Mouse (Mus musculus): ENCODE measurements around the gene Snrnp25. TPM values are rescaled to one million over a fixed set of nuclear protein-coding genes. Genes with fewer than 3 reads are reported as not detected.

Snrnp25 gene
- 10 to 100 TPM; 57.6 to 60.8 TPM for polyA plus RNA-seq (2017; shearing (Covaris generic))

DNA sequence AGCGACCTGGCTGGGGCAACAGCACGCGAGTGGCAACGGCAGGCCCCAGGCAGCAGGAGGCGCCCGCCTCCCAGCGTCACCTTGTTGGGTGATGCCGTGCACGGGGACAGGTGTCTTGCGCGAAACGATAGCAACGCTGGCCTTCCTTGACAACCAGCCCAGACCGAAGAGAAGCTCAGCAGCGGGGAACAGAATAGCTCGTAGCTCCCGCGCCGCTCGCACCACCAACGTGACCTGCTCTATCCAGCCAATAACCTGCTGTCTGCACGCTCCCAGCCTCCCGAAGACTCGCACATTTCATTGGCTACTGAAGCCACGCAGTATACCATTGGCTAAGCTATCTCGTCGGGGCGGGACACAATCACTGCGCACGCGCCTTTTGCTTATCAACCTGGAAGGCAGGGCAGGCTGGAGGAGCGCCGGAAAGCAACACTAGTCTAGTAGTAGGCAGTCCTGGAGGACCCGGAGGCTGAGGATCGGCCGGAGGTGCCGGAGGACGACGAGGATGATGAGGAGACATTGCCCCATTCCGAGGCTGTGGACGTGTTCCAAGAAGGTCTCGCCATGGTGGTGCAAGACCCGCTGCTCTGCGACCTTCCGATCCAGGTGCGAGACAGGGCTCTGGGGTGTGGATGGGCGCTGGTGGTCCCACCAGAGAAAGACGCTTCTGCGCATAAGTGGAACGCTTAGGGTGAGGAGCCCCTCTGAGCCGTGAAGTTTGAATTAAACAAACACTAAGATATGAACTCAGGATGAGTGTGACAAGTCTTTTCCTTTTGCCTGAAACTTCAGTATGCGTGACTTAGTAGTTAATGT, at the start of gene Snrnp25:
TSS of gene Snrnp25 (plus strand) at position 358 of the 816 bp plus-strand sequence.

DNA sequence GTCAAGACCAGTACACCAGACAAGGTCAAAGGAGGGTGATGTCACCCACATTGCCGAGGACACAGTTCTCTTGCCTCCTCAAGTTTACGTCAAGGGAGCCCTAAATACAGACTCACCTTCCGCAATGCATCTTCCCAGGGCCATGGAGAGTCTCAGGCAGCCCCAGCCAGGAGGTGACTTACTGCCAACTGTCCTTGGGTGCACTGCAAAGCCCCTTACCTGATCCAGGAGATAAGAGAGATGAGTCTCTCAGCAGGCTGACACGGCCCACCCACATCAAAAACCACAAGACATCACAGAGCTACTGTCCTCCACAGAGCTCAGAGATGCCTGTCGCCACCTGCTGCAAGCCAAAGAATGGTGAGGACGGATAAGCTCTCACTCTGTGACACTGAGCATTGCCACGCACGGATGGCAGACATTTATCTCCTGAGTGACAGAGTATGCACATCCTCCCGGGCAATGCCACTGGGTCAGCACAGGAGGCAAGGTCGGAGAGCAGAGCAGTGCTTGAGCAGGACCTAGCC, 5.1 kb upstream of the Snrnp25 start, which contains the start of gene Il9r:
TSS of gene Il9r (minus strand) at position 205 of the 527 bp plus-strand sequence.

DNA sequence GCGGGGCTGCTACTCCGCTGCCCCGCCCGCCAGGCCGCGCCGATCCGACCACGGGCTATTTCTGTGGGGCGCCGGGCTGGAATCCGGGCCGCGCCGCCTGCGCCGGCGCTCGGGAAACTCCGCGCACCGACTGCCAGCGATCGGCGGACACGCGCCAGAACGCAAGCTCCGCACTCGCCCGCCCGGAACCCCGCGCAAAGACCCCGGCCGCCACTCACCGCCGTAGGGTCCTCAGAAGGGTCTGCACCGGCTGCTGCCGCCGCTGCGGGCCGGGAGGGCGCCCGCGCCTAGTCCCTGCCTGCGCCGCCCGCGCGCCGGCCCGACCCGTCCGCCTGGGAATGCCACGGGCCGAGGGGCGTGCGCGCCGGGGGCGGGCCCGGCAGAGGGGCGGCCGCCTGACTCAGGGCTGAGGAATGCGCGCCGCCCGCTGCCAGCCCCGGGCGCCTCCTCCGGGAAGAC, 16.8 kb downstream of the Snrnp25 start, which contains the start of gene Rhbdf1:
TSS of gene Rhbdf1 (minus strand) at position 350 of the 459 bp plus-strand sequence.

DNA sequence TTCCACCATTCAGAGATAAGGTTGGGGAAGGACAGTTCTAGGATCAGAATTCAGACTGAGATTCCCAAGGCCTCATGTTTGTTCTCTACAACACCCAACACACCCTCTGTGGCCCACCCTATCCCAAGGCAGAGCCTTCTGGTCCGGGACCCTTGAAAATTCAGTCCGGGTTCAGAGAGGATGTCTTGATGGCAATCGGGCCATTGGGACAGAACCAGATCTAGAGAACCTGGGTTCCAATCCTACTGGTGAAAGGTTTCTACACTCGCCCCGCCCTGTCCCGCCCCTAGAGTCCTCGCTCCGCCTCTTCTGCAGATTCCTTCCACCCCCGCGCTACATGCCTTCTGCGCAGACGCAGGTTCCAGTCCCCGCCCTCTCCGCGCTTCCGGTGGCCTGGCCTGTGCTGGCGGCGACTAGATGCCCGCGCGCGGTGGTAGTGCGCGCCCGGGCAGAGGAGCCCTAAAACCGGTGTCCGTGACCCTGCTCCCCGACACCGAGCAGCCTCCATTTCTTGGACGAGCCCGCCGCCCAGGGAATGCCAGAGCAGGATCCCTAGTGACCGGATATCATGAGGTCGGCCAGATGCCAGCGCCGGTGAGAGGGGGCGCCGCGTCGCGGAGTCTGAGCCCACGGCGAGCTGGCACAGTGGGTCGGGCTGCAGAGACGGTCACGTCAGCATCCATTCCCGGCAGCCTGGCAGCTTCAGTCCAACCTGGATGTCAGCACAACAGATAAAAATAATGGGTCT, 21.1 kb downstream of the Snrnp25 start, which contains the start of gene Mpg:
TSS of gene Mpg (plus strand) at position 382 of the 748 bp plus-strand sequence.

Other genes starting within 250 kb of the Snrnp25 start
- not detected for gene 4930524B15Rik, start 239.8 kb upstream of the Snrnp25 start, polyA plus RNA-seq (2017; shearing (Covaris generic))
- gene Nsg2, start 205.0 kb upstream of the Snrnp25 start, polyA plus RNA-seq (2017; shearing (Covaris generic)), result 100 to 1,000 TPM in 1 of 2 experiments, 10 to 100 TPM in 1; 74.9 to 188 TPM
- 10 to 100 TPM in 1 of 2 experiments, 1 to 10 TPM in 1; 7.2 to 23.8 TPM for gene Il9r, start 5.1 kb upstream of the Snrnp25 start, polyA plus RNA-seq (2017; shearing (Covaris generic))
- 1 to 10 TPM in 1 of 2 experiments, under 1 TPM in 1; 0.15 to 2.6 TPM for gene Rhbdf1, start 16.9 kb downstream of the Snrnp25 start, polyA plus RNA-seq (2017; shearing (Covaris generic))
- gene Mpg, start 21.1 kb downstream of the Snrnp25 start, polyA plus RNA-seq (2017; shearing (Covaris generic)), result 10 to 100 TPM; 26.1 to 44.5 TPM
- gene Nprl3, start 62.3 kb downstream of the Snrnp25 start, polyA plus RNA-seq (2017; shearing (Covaris generic)), result 10 to 100 TPM; 44.2 to 46.7 TPM
- gene Hba-x, start 71.0 kb downstream of the Snrnp25 start, polyA plus RNA-seq (2017; shearing (Covaris generic)), result not detected
- gene Hba-a1, start 78.1 kb downstream of the Snrnp25 start, polyA plus RNA-seq (2017; shearing (Covaris generic)), result 100 to 1,000 TPM; 183 to 235 TPM
- gene Hbq1b, start 81.5 kb downstream of the Snrnp25 start, polyA plus RNA-seq (2017; shearing (Covaris generic)), result 1 to 10 TPM in 1 of 2 experiments, not detected in 1; 1.2 TPM
- gene Hba-a2, start 91.1 kb downstream of the Snrnp25 start, polyA plus RNA-seq (2017; shearing (Covaris generic)), result 100 to 1,000 TPM; 293 to 315 TPM
- not detected for gene Hbq1a, start 94.7 kb downstream of the Snrnp25 start, polyA plus RNA-seq (2017; shearing (Covaris generic))
- gene Sh3pxd2b, start 142.4 kb downstream of the Snrnp25 start, polyA plus RNA-seq (2017; shearing (Covaris generic)), result under 1 TPM; 0.20 to 0.45 TPM
- gene Ubtd2, start 250.0 kb downstream of the Snrnp25 start, polyA plus RNA-seq (2017; shearing (Covaris generic)), result 1 to 10 TPM; 7.4 to 7.7 TPM